Mouse (Mus musculus): Measurements from ENCODE around the gene Gpr4.

GRCm38 (mm10) chr7:19220061-19220460 lies 7.7 kb downstream of the Gpr4 start:
- TF ChIP-seq POLR2A (IDR thresholded peaks at IDR 0.05; ENCODE audit: extremely low read depth, insufficient read depth, low read length) (no peak), CTCF (IDR thresholded peaks at IDR 0.05; ENCODE audit: extremely low read depth, insufficient read depth, low read length) (no peak)
